Mouse (Mus musculus) lung, adult 2 months (tissue): ENCODE measurements around the gene 2010003K11Rik.

Experiments used
- CTCF ChIP-seq: fragments of 200-500 bp; IDR thresholded peaks from 2 replicates; pipeline ENCODE4 v1.5.1; 2011; ENCODE audit warnings: mild to moderate bottlenecking, low read length, control low read depth; ENCODE audit not compliant: insufficient read depth
- POLR2A ChIP-seq: fragments of 200-500 bp; IDR thresholded peaks from 2 replicates; pipeline ENCODE4 v1.6.1; 2011; ENCODE audit warnings: low read depth, mild to moderate bottlenecking, control low read depth, low read length, borderline replicate concordance; ENCODE audit errors: extremely low read depth

- no peak for TF ChIP-seq CTCF
- TF ChIP-seq POLR2A, result no peak
These were observed 45.9 kb downstream of the 2010003K11Rik start for GRCm38 (mm10) chr19:4452525-4452924.
